In genomic region chr10:22274445-22275057, GRCm38 (mm10) we compare ENCODE assay signal across 8 mouse cellular contexts.
DNase-seq lines count a peak whose midpoint lies in the region; ATAC-seq and TF ChIP-seq lines count a peak whose summit lies in the region.
"Had no signal": no experiment of that assay in that cellular context is flagged by ENCODE, and none has a peak within 500 bp of the region (broad histone marks: within the 10 kb centered on the region; RNA-seq: fewer than 3 reads in every experiment).

No protein-coding gene starts in this region.

- no peak overlapping the region for H3K27ac ChIP-seq in lung, postnatal 0 days (ENCODE audit: low read length)
- no peak overlapping the region for H3K27ac ChIP-seq in forebrain, postnatal 0 days (ENCODE audit: low read depth, low read length)
- no peak overlapping the region for H3K27ac ChIP-seq in liver, postnatal 0 days (ENCODE audit: low read depth)

- H3K36me3 ChIP-seq in lung, postnatal 0 days (ENCODE audit: insufficient read depth, low read length), result no peaks in the 10 kb centered on the region
- H3K36me3 ChIP-seq in forebrain, postnatal 0 days (ENCODE audit: insufficient read depth), result no peaks in the 10 kb centered on the region
- no peaks in the 10 kb centered on the region for H3K36me3 ChIP-seq in liver, postnatal 0 days (replicated peaks; ENCODE audit: insufficient read depth, low read length)

- TF ChIP-seq CTCF in lung, postnatal 0 days (IDR thresholded peaks at IDR 0.05), result no peak
- no peak for TF ChIP-seq CTCF in forebrain, postnatal 0 days (IDR thresholded peaks at IDR 0.05; ENCODE audit: low read depth)
- no peak for TF ChIP-seq CTCF in liver, postnatal 0 days (IDR thresholded peaks at IDR 0.05; ENCODE audit: low read depth)

- H3K4me2 ChIP-seq in lung, postnatal 0 days (replicated peaks; ENCODE audit: low read depth, low read length), result peak overlapping the region; percentile 75
- peak overlapping the region; percentile 80 for H3K4me2 ChIP-seq in forebrain, postnatal 0 days (ENCODE audit: low read depth)
- H3K4me2 ChIP-seq in liver, postnatal 0 days (ENCODE audit: low read depth, low read length), result peak overlapping the region; percentile 64; the same call in 1 of the 2 replicates

- no peak for DNase-seq in lung, postnatal 0 days (ENCODE audit: low spot score)
- no peak for DNase-seq in lung, postnatal 25 days (ENCODE audit: low spot score)
- DNase-seq in forebrain, postnatal 0 days, result no peak
- DNase-seq in liver, postnatal 0 days, result no peak
- DNase-seq in adrenal gland, adult 2 months, result no peak
- no peak for DNase-seq in thymus, postnatal 25 days
- DNase-seq: left cerebral cortex, postnatal 4 days had no signal

- no peak overlapping the region for H3K9ac ChIP-seq in lung, postnatal 0 days (replicated peaks; ENCODE audit: low read depth)
- H3K9ac ChIP-seq in forebrain, postnatal 0 days, result no peak overlapping the region
- H3K9ac ChIP-seq in liver, postnatal 0 days (replicated peaks), result no peak overlapping the region

- no peaks in the 10 kb centered on the region for H3K27me3 ChIP-seq in lung, postnatal 0 days (replicated peaks; ENCODE audit: insufficient read depth, low read length)
- H3K27me3 ChIP-seq in forebrain, postnatal 0 days (ENCODE audit: insufficient read depth, low read length), result peaks cover 10% of the 10 kb centered on the region; the same call in 1 of the 2 replicates
- peaks cover 16% of the 10 kb centered on the region for H3K27me3 ChIP-seq in liver, postnatal 0 days (ENCODE audit: insufficient read depth, low read length)

- H3K9me3 ChIP-seq in lung, postnatal 0 days (ENCODE audit: low read length), result no peaks in the 10 kb centered on the region
- H3K9me3 ChIP-seq in forebrain, postnatal 0 days (ENCODE audit: low read length), result no peaks in the 10 kb centered on the region
- no peaks in the 10 kb centered on the region for H3K9me3 ChIP-seq in liver, postnatal 0 days (ENCODE audit: low read length)

- peak overlapping the region; percentile 40; the same call in 1 of the 2 replicates for H3K4me3 ChIP-seq in lung, postnatal 0 days (ENCODE audit: low read depth, low read length)
- peak overlapping the region; percentile 36; the same call in 1 of the 2 replicates for H3K4me3 ChIP-seq in forebrain, postnatal 0 days (ENCODE audit: low read depth, low read length)
- H3K4me3 ChIP-seq in liver, postnatal 0 days (ENCODE audit: low read depth, low read length), result no peak overlapping the region

- WGBS in lung, postnatal 0 days, result 8% methylated on average over 18 of the region's 19 CpGs
- 10% methylated on average over 19 of the region's 19 CpGs for WGBS in forebrain, postnatal 0 days
- 11% methylated on average over 19 of the region's 19 CpGs for WGBS in liver, postnatal 0 days (ENCODE audit: insufficient replicate concordance)

- no peak for TF ChIP-seq EP300 in lung, postnatal 0 days (IDR thresholded peaks at IDR 0.05)
- no peak for TF ChIP-seq EP300 in liver, postnatal 0 days (IDR thresholded peaks at IDR 0.05; ENCODE audit: low read depth)

- no peak for ATAC-seq in lung, postnatal 0 days
- no peak for ATAC-seq in forebrain, postnatal 0 days
- no peak for ATAC-seq in liver, postnatal 0 days
- no peak for ATAC-seq in frontal cortex, adult (ENCODE audit: low TSS enrichment)

- no peaks in the 10 kb centered on the region for H3K4me1 ChIP-seq in lung, postnatal 0 days (ENCODE audit: insufficient read depth, low read depth, low read length)
- H3K4me1 ChIP-seq in forebrain, postnatal 0 days (ENCODE audit: insufficient read depth), result no peaks in the 10 kb centered on the region; the same call in 1 of the 2 replicates
- H3K4me1 ChIP-seq in liver, postnatal 0 days (ENCODE audit: insufficient read depth), result peaks cover 2% of the 10 kb centered on the region; the same call in 1 of the 2 replicates
